Mouse (Mus musculus): ENCODE measurements at regions not wholly inside any gene's neighbourhood (a gene's known extent, or its start where the extent isn't known, plus 50 kb on each side); places are given as distances from the start of the nearest gene placed in this dataset.

GRCm38 (mm10) chr12:92703731-92704130 lies 854.8 kb upstream of the Sel1l start:
- peak; percentile 96 for ATAC-seq (replicated peaks; ENCODE audit: low read depth, poor library complexity, severe bottlenecking)

- ATAC-seq (replicated peaks; ENCODE audit: low read depth, poor library complexity, severe bottlenecking) = no peak
Observed at GRCm38 (mm10) chr12:92692956-92693355, 844.0 kb upstream of the Sel1l start.

GRCm38 (mm10) chr12:92672396-92672795 lies 823.4 kb upstream of the Sel1l start:
- ATAC-seq (replicated peaks; ENCODE audit: low read depth, poor library complexity, severe bottlenecking) = no peak

- no peak for ATAC-seq (replicated peaks; ENCODE audit: low read depth, poor library complexity, severe bottlenecking)
Observed at GRCm38 (mm10) chr12:92646634-92647033, 797.7 kb upstream of the Sel1l start.

DNA sequence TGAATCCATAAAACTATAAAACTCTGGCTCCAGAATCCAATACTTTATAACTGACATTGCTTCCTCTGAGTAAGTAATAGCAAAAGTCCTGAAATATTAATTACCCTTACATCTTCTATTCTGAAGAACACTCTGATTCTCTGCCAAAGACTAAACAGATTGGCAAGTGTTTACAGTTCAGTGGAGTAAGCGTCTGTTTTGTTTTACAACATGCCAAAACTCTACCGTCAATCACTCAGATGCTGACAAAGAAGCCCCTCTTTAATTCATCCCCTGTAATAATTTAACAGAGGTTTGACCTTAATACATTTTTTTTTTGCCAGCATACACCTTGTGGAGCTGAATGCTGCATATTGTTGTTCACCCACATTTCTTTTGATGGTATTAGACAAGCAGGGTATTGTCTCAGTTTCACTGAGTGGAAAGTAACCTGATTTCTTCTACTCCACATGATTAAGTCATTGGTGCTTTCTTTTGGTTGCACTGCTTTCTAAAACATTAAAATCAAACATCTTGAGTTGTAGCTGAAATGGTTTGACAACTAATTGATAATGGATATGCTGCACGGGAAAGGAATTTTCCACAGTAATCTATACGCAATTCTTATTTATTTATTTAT lies 796.2 kb upstream of the Sel1l start:
- no peak for ATAC-seq (replicated peaks; ENCODE audit: low read depth, poor library complexity, severe bottlenecking)

DNA sequence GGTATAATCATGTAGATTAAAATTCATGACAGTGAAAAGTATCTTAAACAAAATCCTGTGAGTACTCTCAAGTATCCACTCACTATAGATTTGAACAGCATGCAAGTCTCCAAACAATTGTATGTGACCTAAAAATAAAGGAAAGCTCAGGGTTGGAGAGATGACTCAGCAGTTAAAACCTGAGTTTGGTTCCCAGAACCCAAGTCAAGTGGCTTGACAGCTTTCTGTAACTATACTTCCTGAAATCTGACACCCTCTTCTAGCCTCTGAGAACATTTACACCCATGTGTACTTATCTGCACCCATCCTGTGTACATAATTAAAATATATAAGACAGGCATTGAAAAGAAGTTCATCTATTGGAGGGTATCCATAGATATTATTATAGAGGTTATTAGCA lies 770.2 kb upstream of the Sel1l start:
- ATAC-seq (replicated peaks; ENCODE audit: low read depth, poor library complexity, severe bottlenecking) = peak; percentile 76

GRCm38 (mm10) chr12:92618519-92618918 lies 769.6 kb upstream of the Sel1l start:
- ATAC-seq (replicated peaks; ENCODE audit: low read depth, poor library complexity, severe bottlenecking) = no peak

GRCm38 (mm10) chr12:92601673-92602072 lies 752.7 kb upstream of the Sel1l start:
- ATAC-seq (replicated peaks; ENCODE audit: low read depth, poor library complexity, severe bottlenecking) = no peak

- ATAC-seq (replicated peaks; ENCODE audit: low read depth, poor library complexity, severe bottlenecking) = no peak
Observed at GRCm38 (mm10) chr12:92589725-92590124, 740.8 kb upstream of the Sel1l start.

- no peak for ATAC-seq (replicated peaks; ENCODE audit: low read depth, poor library complexity, severe bottlenecking)
Observed at GRCm38 (mm10) chr12:92589305-92589704, 740.3 kb upstream of the Sel1l start.

- ATAC-seq (replicated peaks; ENCODE audit: low read depth, poor library complexity, severe bottlenecking) = no peak
Observed at GRCm38 (mm10) chr12:92578596-92578995, 729.6 kb upstream of the Sel1l start.

All from common myeloid progenitor, adult 5-6 weeks (primary cell).